19 mouse cellular contexts compared by ENCODE assay signal in genomic region chr14:101540466-101540865, GRCm38 (mm10).
DNase-seq lines count a peak whose midpoint lies in the region; ATAC-seq and TF ChIP-seq lines count a peak whose summit lies in the region.
"Had no signal": no experiment of that assay in that cellular context is flagged by ENCODE, and none has a peak within 500 bp of the region (broad histone marks: within the 10 kb centered on the region; RNA-seq: fewer than 3 reads in every experiment).

No protein-coding gene starts in this region.

- ATAC-seq in liver, embryonic 11.5 days (replicated peaks; ENCODE audit: low FRiP score): no peak
- ATAC-seq: liver, embryonic 12.5 days had no signal

- TF ChIP-seq POLR2A in liver, adult 2 months (IDR thresholded peaks at IDR 0.05; ENCODE audit: extremely low read depth, insufficient read depth, low read length): no peak

- DNase-seq in adrenal gland, postnatal 14 days: peak; percentile 67
- no peak for DNase-seq in adrenal gland, postnatal 4 days (ENCODE audit: low spot score in 2 of 2)
- DNase-seq in gastrocnemius, adult 18-20 months (ENCODE audit: low spot score): peak; percentile 72
- DNase-seq in gastrocnemius, postnatal 4 days (ENCODE audit: low spot score in 2 of 2): no peak
- DNase-seq in liver, adult 2 months (ENCODE audit: extremely low read depth, low read depth, low spot score): peak; percentile 67
- DNase-seq in liver, embryonic 11.5 days (ENCODE audit: low spot score): no peak
- DNase-seq in skeletal muscle tissue, adult 2 months (ENCODE audit: low read depth, low spot score): peak; percentile 70
- no peak for DNase-seq in right cerebral cortex, adult 18-20 months
- DNase-seq: heart, postnatal 4 days; kidney, adult 8-10 months; kidney, postnatal 14 days; lung, adult 2 months; lung, postnatal 4 days had no signal

- no peaks in the 10 kb centered on the region for H3K36me3 ChIP-seq in liver, adult 2 months (ENCODE audit: control insufficient read depth, insufficient read depth, low read length)
- H3K36me3 ChIP-seq in liver, embryonic 11.5 days (ENCODE audit: control insufficient read depth, insufficient read depth, low read length): no peaks in the 10 kb centered on the region
- H3K36me3 ChIP-seq: embryonic facial prominence, embryonic 10.5 days; forebrain, embryonic 12.5 days; G1E; heart, embryonic 15.5 days; limb, embryonic 10.5 days; liver, embryonic 12.5 days had no signal

- no peaks in the 10 kb centered on the region for H3K79me2 ChIP-seq in liver, adult 2 months (ENCODE audit: control insufficient read depth, insufficient read depth, low read length)

- no peaks in the 10 kb centered on the region for H3K4me1 ChIP-seq in liver, adult 2 months (ENCODE audit: control insufficient read depth, insufficient read depth, low read length)
- H3K4me1 ChIP-seq in liver, embryonic 11.5 days (replicated peaks; ENCODE audit: control insufficient read depth, insufficient read depth, low read length): no peaks in the 10 kb centered on the region
- H3K4me1 ChIP-seq: liver, embryonic 12.5 days had no signal

- no peak for TF ChIP-seq CTCF in liver, adult 2 months (IDR thresholded peaks at IDR 0.05; ENCODE audit: low read depth, low read length)

- no peak overlapping the region for H3K4me3 ChIP-seq in liver, adult 2 months (ENCODE audit: insufficient read depth, low read depth, low read length)
- no peak overlapping the region for H3K4me3 ChIP-seq in liver, embryonic 11.5 days (ENCODE audit: low read depth, low read length)
- H3K4me3 ChIP-seq: embryonic facial prominence, embryonic 10.5 days; forebrain, embryonic 12.5 days; heart, embryonic 15.5 days; limb, embryonic 10.5 days; liver, embryonic 12.5 days had no signal

- H3K9ac ChIP-seq in liver, adult 2 months (ENCODE audit: low read depth, low read length): no peak overlapping the region
- H3K9ac ChIP-seq in liver, embryonic 11.5 days (ENCODE audit: low read depth, low read length): no peak overlapping the region
- H3K9ac ChIP-seq: forebrain, embryonic 12.5 days; heart, embryonic 15.5 days; liver, embryonic 12.5 days had no signal

- H3K9me3 ChIP-seq in liver, embryonic 11.5 days (ENCODE audit: control insufficient read depth, low read length): no peaks in the 10 kb centered on the region
- H3K9me3 ChIP-seq: embryonic facial prominence, embryonic 10.5 days; forebrain, embryonic 12.5 days; heart, embryonic 15.5 days; limb, embryonic 10.5 days; liver, embryonic 12.5 days had no signal

- WGBS in liver, adult 2 months: 96% methylated on average over 3 of the region's 3 CpGs
- 85% methylated on average over 3 of the region's 3 CpGs for WGBS in liver, embryonic 11.5 days

- no peak overlapping the region for H3K27ac ChIP-seq in liver, adult 2 months (replicated peaks; ENCODE audit: insufficient read depth, low read depth, low read length)
- H3K27ac ChIP-seq in liver, embryonic 11.5 days (ENCODE audit: low read depth, low read length): no peak overlapping the region
- H3K27ac ChIP-seq: embryonic facial prominence, embryonic 10.5 days; forebrain, embryonic 12.5 days; heart, embryonic 15.5 days; limb, embryonic 10.5 days; liver, embryonic 12.5 days had no signal

- H3K4me2 ChIP-seq in liver, embryonic 11.5 days: no peak overlapping the region
- H3K4me2 ChIP-seq: forebrain, embryonic 12.5 days; heart, embryonic 15.5 days; liver, embryonic 12.5 days had no signal

- no peaks in the 10 kb centered on the region for H3K27me3 ChIP-seq in liver, adult 2 months (ENCODE audit: control insufficient read depth, insufficient read depth, low read length)
- no peaks in the 10 kb centered on the region for H3K27me3 ChIP-seq in liver, embryonic 11.5 days (replicated peaks; ENCODE audit: control insufficient read depth, insufficient read depth, low read length)
- H3K27me3 ChIP-seq: forebrain, embryonic 12.5 days; heart, embryonic 15.5 days; liver, embryonic 12.5 days had no signal

Comparison
In these comparisons a context has a peak if more than half of its experiments do, and no peak if none do; other contexts are left out.
1. DNase-seq: peak in adrenal gland, postnatal 14 days (single experiment), gastrocnemius, adult 18-20 months (single experiment), liver, adult 2 months (single experiment) and skeletal muscle tissue, adult 2 months (single experiment); none in adrenal gland, postnatal 4 days (0 of 2), gastrocnemius, postnatal 4 days (0 of 2), liver, embryonic 11.5 days (single experiment) and right cerebral cortex, adult 18-20 months (single experiment).